Mouse (Mus musculus) kidney, postnatal 0 days (tissue): ENCODE measurements around the gene 5830411N06Rik. TPM values are rescaled to one million over a fixed set of nuclear protein-coding genes. Genes with fewer than 3 reads are reported as not detected.

Experiments used
- ATAC-seq: fragments of 200-750 bp; cut with Nextera tagmentation; replicated peaks from 2 replicates; pipeline ENCODE4 v1.8.0; 2017; ENCODE audit warnings: low read depth, moderate number of reproducible peaks, moderate TSS enrichment, moderate library complexity; ENCODE audit not compliant: low FRiP score
- DNase-seq: peaks from one replicate; pipeline ENCODE4 v3.0.0-alpha.2; 2016; ENCODE audit warnings: low spot score
- H3K27ac ChIP-seq: fragments of 300-500 bp; sonication (generic); 2 replicates; pipeline ENCODE4 v1.5.1; 2014; ENCODE audit warnings: mild to moderate bottlenecking
- H3K27me3 ChIP-seq: fragments of 300-500 bp; sonication (generic); 2 replicates; pipeline ENCODE4 v1.6.1; 2014; ENCODE audit warnings: low read length, mixed read lengths; ENCODE audit not compliant: insufficient read depth
- H3K36me3 ChIP-seq: fragments of 300-500 bp; sonication (generic); 2 replicates; pipeline ENCODE4 v1.6.1; 2014; ENCODE audit warnings: low read length, mixed read lengths; ENCODE audit not compliant: insufficient read depth
- H3K4me1 ChIP-seq: fragments of 300-500 bp; sonication (generic); replicated peaks from 2 replicates; pipeline ENCODE4 v1.6.1; 2014; ENCODE audit warnings: antibody characterized with exemption, low read length, mixed read lengths; ENCODE audit not compliant: insufficient read depth
- H3K4me2 ChIP-seq: fragments of 300-500 bp; sonication (generic); 2 replicates; pipeline ENCODE4 v1.6.1; 2014; ENCODE audit warnings: mild to moderate bottlenecking, low read length, moderate library complexity, mixed read lengths
- H3K4me3 ChIP-seq: fragments of 300-500 bp; sonication (generic); replicated peaks from 2 replicates; pipeline ENCODE4 v1.5.1; 2014; ENCODE audit warnings: low read depth, low read length
- H3K9ac ChIP-seq: fragments of 300-500 bp; sonication (generic); 2 replicates; pipeline ENCODE4 v1.6.1; 2014; ENCODE audit warnings: low read depth, low read length
- H3K9me3 ChIP-seq: fragments of 300-500 bp; sonication (generic); replicated peaks from 2 replicates; pipeline ENCODE4 v1.6.1; 2016; ENCODE audit warnings: low read length, inconsistent platforms, mixed read lengths
- CTCF ChIP-seq: IDR thresholded peaks from 2 replicates; pipeline ENCODE4 v1.5.1; 2016; ENCODE audit warnings: antibody characterized with exemption, low read depth, mild to moderate bottlenecking, moderate library complexity
- WGBS: fragments of 180-500 bp; shearing (Covaris S2); extraction: QIAGEN DNeasy Blood & Tissue Kit; methylation state at CpG from one replicate; pipeline ENCODE4 v1.1.7; 2014; 5-methylcytosine and 5-hydroxymethylcytosine counted together
- polyA plus RNA-seq: library from polyadenylated mRNA; unstranded; fragments of >200 nt; fragmentation: Nextera tagmentation; extraction: Ambion mirVana; gene quantifications from 2 replicates; pipeline ENCODE4 v1.2.1, GENCODE M21; 2015

The 5830411N06Rik gene
- polyA plus RNA-seq: not detected in 2 replicates

DNA sequence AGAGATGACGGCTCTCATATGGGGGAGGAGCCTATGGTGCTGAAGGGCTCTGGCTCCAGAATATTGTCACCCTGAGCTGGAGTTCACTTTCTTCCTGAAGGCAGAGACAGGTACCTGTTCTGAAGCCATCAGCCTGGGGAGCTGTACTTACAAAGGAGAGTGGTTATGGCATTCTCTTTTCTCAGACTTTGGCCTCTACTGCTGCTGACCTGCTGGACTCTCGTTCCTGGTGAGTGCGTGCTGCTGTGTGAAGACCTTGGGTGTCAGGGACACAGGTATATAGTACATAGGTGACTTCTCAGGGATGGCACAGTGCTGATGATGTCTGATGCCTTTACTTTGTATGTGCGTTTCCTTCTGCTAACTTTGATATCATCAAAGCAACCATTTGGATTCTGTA lies at the start of gene 5830411N06Rik:
Gene 5830411N06Rik (plus strand): TSS at position 69 of the 400 bp plus-strand sequence.
- Histone ChIP-seq H3K9me3 (no peaks in the 10 kb centered on the region), H3K4me3 (no peak within 1 kb of the TSS), H3K36me3 (no peaks in the 10 kb centered on the region), H3K27me3 (no peaks in the 10 kb centered on the region), H3K4me2 (no peak within 1 kb of the TSS), H3K9ac (no peak within 1 kb of the TSS), H3K27ac (no peak within 1 kb of the TSS), H3K4me1 (no peaks in the 10 kb centered on the region)
- DNase-seq (no peak), ATAC-seq (no peak)
- no peak for TF ChIP-seq CTCF
- 78% methylated on average over 4 of the region's 4 CpGs for WGBS

GRCm38 (mm10) chr7:140201090-140201489 lies 46.0 kb upstream of the 5830411N06Rik start:
- no peak overlapping the region for H3K9ac ChIP-seq
- no peaks in the 10 kb centered on the region for H3K36me3 ChIP-seq
- DNase-seq (no peak), ATAC-seq (no peak)
- H3K4me2 ChIP-seq: no peak overlapping the region
- H3K4me3 ChIP-seq: no peak overlapping the region
- 91% methylated on average over 4 of the region's 4 CpGs for WGBS
- H3K9me3 ChIP-seq: no peaks in the 10 kb centered on the region
- no peak overlapping the region for H3K27ac ChIP-seq
- H3K4me1 ChIP-seq: no peaks in the 10 kb centered on the region
- H3K27me3 ChIP-seq: no peaks in the 10 kb centered on the region
- no peak for TF ChIP-seq CTCF

DNA sequence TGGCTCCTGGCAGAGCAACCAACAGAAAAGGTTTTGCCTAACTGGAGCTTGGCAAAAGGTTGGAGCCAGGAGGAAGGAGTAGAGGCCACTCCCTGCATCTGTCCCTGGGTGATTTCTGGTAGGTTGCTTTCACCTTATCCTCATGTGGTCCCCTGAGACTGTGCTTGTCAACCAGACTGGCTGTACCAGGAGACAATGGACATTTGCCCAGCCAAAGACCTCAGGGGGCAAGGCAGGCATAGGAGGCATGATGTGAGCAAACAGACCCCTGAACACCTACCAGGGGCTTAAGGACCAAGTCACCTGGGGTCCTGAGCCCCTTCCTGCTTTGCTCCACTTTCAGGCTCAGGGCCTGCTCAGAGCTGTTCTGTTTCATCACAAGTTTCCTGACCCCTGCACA lies 41.2 kb upstream of the 5830411N06Rik start, which contains the start of gene Olfr524:
Gene Olfr524 (minus strand): TSS at position 101 of the 400 bp plus-strand sequence.
- H3K9ac ChIP-seq: no peak within 1 kb of the TSS
- no peaks in the 10 kb centered on the region for H3K4me1 ChIP-seq
- TF ChIP-seq CTCF: no peak
- H3K27ac ChIP-seq: no peak within 1 kb of the TSS
- no peak within 1 kb of the TSS for H3K4me3 ChIP-seq
- no peaks in the 10 kb centered on the region for H3K27me3 ChIP-seq
- no peaks in the 10 kb centered on the region for H3K9me3 ChIP-seq
- ATAC-seq: no peak
- no peaks in the 10 kb centered on the region for H3K36me3 ChIP-seq
- no peak within 1 kb of the TSS for H3K4me2 ChIP-seq
- DNase-seq: no peak

GRCm38 (mm10) chr7:140206904-140207303 lies 40.2 kb upstream of the 5830411N06Rik start:
- no peak overlapping the region for H3K27ac ChIP-seq
- ATAC-seq: no peak
- H3K4me1 ChIP-seq: no peaks in the 10 kb centered on the region
- no peaks in the 10 kb centered on the region for H3K36me3 ChIP-seq
- H3K9ac ChIP-seq: no peak overlapping the region
- 80% methylated on average over 3 of the region's 3 CpGs for WGBS
- H3K4me2 ChIP-seq: no peak overlapping the region
- no peaks in the 10 kb centered on the region for H3K27me3 ChIP-seq
- H3K4me3 ChIP-seq: no peak overlapping the region
- TF ChIP-seq CTCF: no peak
- no peak for DNase-seq
- H3K9me3 ChIP-seq: no peaks in the 10 kb centered on the region

GRCm38 (mm10) chr7:140208153-140208552 lies 38.9 kb upstream of the 5830411N06Rik start:
- no peak for TF ChIP-seq CTCF
- DNase-seq: no peak
- no peak overlapping the region for H3K9ac ChIP-seq
- H3K9me3 ChIP-seq: no peaks in the 10 kb centered on the region
- H3K36me3 ChIP-seq: no peaks in the 10 kb centered on the region
- no peaks in the 10 kb centered on the region for H3K27me3 ChIP-seq
- 72% methylated on average over 8 of the region's 8 CpGs for WGBS
- H3K27ac ChIP-seq: no peak overlapping the region
- ATAC-seq: no peak
- no peak overlapping the region for H3K4me2 ChIP-seq
- H3K4me3 ChIP-seq: no peak overlapping the region
- H3K4me1 ChIP-seq: no peaks in the 10 kb centered on the region

GRCm38 (mm10) chr7:140208677-140209076 lies 38.4 kb upstream of the 5830411N06Rik start:
- no peak for TF ChIP-seq CTCF
- H3K4me2 ChIP-seq: no peak overlapping the region

DNA sequence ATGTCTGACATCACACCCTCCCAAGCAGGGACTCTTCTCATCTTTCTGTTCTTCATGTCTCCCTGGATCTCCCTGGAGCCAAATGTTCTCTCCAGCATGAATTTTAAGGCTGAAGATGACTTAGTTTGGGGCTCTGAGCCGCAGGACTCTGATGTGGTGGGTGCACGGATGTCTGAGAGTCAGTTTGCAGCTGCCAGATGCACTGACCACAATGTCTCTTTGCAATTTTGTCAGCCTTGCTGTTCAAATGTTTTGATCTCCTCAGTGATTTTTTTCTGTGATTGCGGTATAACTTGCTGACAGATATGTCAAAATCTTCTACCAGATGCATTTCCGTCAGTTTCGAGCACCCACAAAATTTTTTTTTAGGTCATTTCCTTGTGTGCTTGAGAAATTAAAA lies 33.2 kb upstream of the 5830411N06Rik start:
- 84% methylated on average over 5 of the region's 5 CpGs for WGBS
- DNase-seq: no peak
- Histone ChIP-seq H3K27ac (no peak overlapping the region), H3K4me1 (no peaks in the 10 kb centered on the region), H3K9me3 (no peaks in the 10 kb centered on the region), H3K9ac (no peak overlapping the region), H3K4me3 (no peak overlapping the region), H3K36me3 (no peaks in the 10 kb centered on the region), H3K4me2 (no peak overlapping the region), H3K27me3 (no peaks in the 10 kb centered on the region)
- no peak for TF ChIP-seq CTCF
- ATAC-seq: no peak

More at GRCm38 (mm10) chr7:140208677-140209076, 38.4 kb upstream of the 5830411N06Rik start:
- 73% methylated on average over 3 of the region's 3 CpGs for WGBS
- no peak overlapping the region for H3K4me3 ChIP-seq
- no peak for DNase-seq
- no peak for ATAC-seq
- no peak overlapping the region for H3K9ac ChIP-seq
- H3K27me3 ChIP-seq: no peaks in the 10 kb centered on the region
- H3K4me1 ChIP-seq: no peaks in the 10 kb centered on the region
- H3K9me3 ChIP-seq: no peaks in the 10 kb centered on the region
- H3K27ac ChIP-seq: no peak overlapping the region
- H3K36me3 ChIP-seq: no peaks in the 10 kb centered on the region
